Mouse (Mus musculus) liver (tissue): ENCODE results near the gene Rbm3.
"Not testable (repeated sequence)": the region's sequence is repeated elsewhere in the genome, so short reads cannot be mapped to it uniquely, and the experiment has no call there.

Source experiments
- DNase-seq: peaks from one replicate; pipeline ENCODE4 v3.0.0-alpha.2; 2020; ENCODE audit warnings: mixed read lengths

Gene Rbm3

DNA sequence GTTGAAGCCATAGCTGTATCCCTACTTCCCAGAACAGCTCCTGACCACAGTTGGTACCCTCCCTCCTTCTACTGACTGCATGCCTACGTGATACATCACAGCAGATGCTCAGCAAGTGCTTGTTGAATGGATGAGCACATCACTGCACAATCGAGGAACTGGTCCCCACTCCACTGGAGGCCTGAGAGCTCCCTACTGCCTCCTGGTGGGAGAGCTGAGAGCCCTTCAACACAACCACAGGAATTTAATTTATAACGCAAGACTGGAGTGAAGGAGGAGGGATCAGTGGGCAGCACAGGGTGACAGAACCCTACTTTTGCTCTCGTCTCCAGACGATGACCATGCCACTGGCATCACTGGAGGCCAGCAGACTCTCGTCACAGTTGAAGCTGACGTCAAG is 20.4 kb downstream of the Rbm3 start:
- DNase-seq, result peak; percentile 11

GRCm38 (mm10) chrX:8123821-8124470 is 21.7 kb downstream of the Rbm3 start:
- DNase-seq, result no peak

DNA sequence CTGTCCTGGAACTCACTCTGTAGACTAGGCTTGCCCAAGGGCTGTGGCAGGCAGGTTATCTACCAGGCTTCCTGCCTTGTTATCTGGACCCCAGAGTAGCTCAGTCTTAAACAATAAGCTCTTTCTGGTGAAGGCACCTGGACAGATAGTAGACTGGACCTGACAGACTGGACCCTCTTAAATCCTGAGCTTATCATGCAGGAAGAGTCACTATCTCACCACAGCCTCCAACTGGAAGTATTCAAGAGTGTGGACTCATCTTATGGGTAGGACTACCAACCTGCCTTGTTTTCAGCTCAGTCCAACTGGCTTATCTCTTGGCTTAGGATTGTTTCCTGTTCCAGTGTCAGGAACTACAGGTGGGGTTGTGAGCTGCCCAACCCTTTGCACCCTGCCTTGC is 28.4 kb downstream of the Rbm3 start:
- no peak for DNase-seq

GRCm38 (mm10) chrX:8115275-8115674 is 30.4 kb downstream of the Rbm3 start:
- DNase-seq, result no peak

DNA sequence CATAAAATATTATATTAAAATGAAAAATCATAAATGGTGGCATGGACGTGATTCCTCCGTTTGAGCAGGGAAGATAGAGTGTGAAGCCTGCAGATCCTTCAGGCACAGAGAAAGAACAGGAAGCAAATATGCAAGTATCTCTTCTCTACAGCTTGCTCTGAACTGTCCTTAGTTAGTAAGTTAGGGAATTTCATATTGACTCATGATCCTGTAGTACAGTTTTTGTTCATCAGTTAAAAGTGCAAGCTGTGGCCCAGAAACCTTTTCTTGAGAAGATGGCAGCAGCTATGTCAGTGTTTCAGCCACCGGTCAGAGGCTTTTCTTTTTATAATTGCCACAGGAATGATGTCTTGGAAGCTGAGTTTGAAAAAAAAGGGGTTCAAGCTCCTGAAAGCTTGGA is 40.7 kb downstream of the Rbm3 start:
- DNase-seq, result no peak

- peak; percentile 58 for DNase-seq
Observed at GRCm38 (mm10) chrX:8102213-8102668, 43.4 kb downstream of the Rbm3 start.

GRCm38 (mm10) chrX:8101017-8101416 is 44.7 kb downstream of the Rbm3 start:
- peak; percentile 18 for DNase-seq

- no peak for DNase-seq
Observed at GRCm38 (mm10) chrX:8099435-8099834, 46.2 kb downstream of the Rbm3 start.

DNA sequence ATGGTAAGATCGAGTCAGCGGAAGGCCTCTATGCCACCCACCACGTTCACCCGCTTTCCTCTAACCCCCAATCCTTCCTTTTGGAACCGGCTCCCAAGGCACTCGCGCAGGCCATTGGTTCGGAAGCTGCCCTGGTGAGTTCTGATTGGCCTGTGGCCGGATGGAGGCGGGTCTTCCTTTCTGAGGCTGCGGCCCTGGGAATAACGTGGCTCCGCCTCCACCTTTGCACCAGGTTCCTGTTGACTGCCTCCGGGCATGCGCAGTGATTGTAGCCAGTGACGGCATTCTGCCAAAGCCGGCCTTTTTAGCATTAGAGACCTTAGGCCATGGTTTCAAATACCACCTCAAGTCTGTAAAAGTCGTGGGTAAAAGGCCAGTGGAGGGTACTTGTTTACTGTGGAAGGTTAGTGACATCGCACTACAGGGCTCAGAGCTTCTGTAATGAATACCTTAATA is 48.9 kb downstream of the Rbm3 start:
- peak; percentile 96 for DNase-seq

DNA sequence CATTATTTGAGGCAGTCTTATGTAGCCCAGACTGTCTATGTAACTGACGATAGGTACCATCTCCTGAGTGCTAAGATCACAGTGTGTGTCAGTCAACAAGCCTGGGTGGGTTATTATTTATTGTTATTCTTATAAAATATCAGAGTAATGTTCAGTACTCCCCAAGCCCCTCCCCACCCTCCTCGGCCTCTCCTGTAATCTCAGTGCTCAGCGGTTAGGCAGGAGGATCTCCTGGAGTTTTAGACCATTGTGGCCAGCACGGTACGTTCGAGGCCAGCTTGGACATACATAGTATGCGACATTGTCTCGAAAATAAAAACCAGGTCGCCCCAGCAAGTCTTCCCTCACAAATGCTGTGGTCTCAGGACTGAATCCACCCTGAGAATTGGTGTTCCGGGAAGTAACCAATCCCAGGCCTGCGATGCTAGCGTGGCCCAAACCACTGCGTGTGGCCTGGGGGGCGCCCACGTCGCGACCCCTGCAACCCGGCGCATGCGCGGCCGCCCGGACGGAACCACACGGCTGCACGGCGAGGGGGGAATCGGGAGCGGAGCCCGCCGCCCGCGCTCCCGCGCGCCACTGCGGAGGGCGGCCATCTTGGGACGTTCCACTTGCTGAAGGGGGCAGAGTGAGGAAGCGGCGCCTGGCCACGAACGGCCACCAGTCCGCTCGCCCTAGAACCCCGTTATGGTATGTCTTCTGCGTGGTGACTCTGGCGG is 49.5 kb downstream of the Rbm3 start:
- not testable (repeated sequence) for DNase-seq

GRCm38 (mm10) chrX:8095546-8095945 is 50.1 kb downstream of the Rbm3 start:
- peak; percentile 20 for DNase-seq

DNA sequence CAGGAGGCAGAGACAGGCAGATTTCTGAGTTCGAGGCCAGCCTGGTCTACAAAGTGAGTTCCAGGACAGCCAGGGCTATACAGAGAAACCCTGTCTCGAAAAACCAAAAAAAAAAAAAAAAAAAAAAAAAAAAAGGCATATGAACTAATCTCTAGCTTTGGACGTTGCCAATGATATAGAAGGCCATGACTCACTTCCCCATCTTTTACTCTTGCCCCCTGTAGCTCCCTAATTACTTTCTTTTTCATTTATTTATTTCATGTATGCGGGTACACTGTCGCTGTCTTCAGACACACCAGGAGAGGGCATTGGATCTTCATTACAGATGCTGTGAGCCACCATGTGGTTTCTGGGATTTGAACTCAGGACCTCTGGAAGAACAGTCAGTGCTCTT is 54.7 kb downstream of the Rbm3 start:
- DNase-seq, result not testable (repeated sequence)

DNA sequence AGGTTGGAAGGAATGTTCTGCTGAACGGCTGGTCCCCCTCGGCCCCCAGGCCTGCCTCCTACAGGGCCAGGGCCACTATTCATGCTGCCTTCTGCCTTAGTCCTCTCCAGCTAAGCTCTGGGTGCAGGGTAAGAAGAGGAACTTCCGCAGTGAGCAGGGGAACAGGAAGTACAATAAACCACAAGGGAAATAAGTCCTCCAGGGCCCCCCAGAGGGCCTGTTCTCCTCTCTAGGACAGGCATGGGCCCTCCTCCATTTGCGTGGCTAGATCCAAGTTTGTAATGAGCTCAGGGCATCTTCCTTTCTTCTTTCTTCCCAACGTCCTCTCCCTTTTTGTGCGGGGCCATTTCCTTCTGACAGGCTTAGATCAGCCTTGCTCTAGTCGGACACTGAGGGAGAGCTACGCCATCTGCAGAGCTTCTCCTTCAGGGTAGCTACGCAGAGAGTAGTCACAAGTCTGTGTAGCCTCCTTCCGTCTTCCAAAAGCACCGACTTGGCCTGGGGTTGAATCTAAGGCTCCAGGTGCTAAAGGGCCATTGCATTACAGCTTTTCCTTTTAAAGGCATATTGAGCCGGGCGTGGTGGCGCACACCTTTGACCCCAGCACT is 55.2 kb downstream of the Rbm3 start, which contains the start of gene Was:
Gene Was, minus strand, starts transcription at position 153 of the 608 bp plus-strand sequence.
- DNase-seq, result peak; percentile 32

- DNase-seq, result no peak
Observed at GRCm38 (mm10) chrX:8089746-8090145, 55.9 kb downstream of the Rbm3 start.
